Mouse (Mus musculus) stomach, postnatal 0 days (tissue): Measurements from ENCODE around the gene Saxo2. TPM values are rescaled to one million over a fixed set of nuclear protein-coding genes. Genes with fewer than 3 reads are reported as not detected.

Experiments
- ATAC-seq: fragments of 200-750 bp; cut with Nextera tagmentation; 2 replicates; pipeline ENCODE4 v1.8.0; 2017; ENCODE audit not compliant: low FRiP score, low TSS enrichment
- DNase-seq: peaks from one replicate; pipeline ENCODE4 v3.0.0-alpha.2; 2016; ENCODE audit warnings: low spot score
- H3K27ac ChIP-seq: fragments of 300-500 bp; sonication (generic); replicated peaks from 2 replicates; pipeline ENCODE4 v1.5.1; 2014; ENCODE audit warnings: mild to moderate bottlenecking, control low read depth
- H3K27me3 ChIP-seq: fragments of 300-500 bp; sonication (generic); 2 replicates; pipeline ENCODE4 v1.6.1; 2014; ENCODE audit warnings: low read length; ENCODE audit not compliant: control insufficient read depth, insufficient read depth
- H3K36me3 ChIP-seq: fragments of 300-500 bp; sonication (generic); 2 replicates; pipeline ENCODE4 v1.6.1; 2014; ENCODE audit warnings: low read length, mixed read lengths; ENCODE audit not compliant: control insufficient read depth, insufficient read depth
- H3K4me1 ChIP-seq: fragments of 300-500 bp; sonication (generic); replicated peaks from 2 replicates; pipeline ENCODE4 v1.6.1; 2014; ENCODE audit warnings: antibody characterized with exemption; ENCODE audit not compliant: control insufficient read depth, insufficient read depth
- H3K4me2 ChIP-seq: fragments of 300-500 bp; sonication (generic); replicated peaks from 2 replicates; pipeline ENCODE4 v1.6.1; 2014; ENCODE audit warnings: low read depth, mild to moderate bottlenecking, control low read depth, moderate library complexity
- H3K4me3 ChIP-seq: fragments of 300-500 bp; sonication (generic); 2 replicates; pipeline ENCODE4 v1.5.1; 2014; ENCODE audit warnings: low read depth, low read length, control low read depth
- H3K9ac ChIP-seq: fragments of 300-500 bp; sonication (generic); 2 replicates; pipeline ENCODE4 v1.6.1; 2014; ENCODE audit warnings: mild to moderate bottlenecking, low read length, control low read depth, mixed read lengths
- H3K9me3 ChIP-seq: fragments of 300-500 bp; sonication (generic); 2 replicates; pipeline ENCODE4 v1.6.1; 2016; ENCODE audit warnings: low read length; ENCODE audit not compliant: control insufficient read depth
- CTCF ChIP-seq: IDR thresholded peaks from 2 replicates; pipeline ENCODE4 v1.5.1; 2016; ENCODE audit warnings: antibody characterized with exemption, low read depth, mild to moderate bottlenecking, moderate library complexity
- EP300 ChIP-seq: optimal IDR thresholded peaks from 2 replicates; pipeline ENCODE3; 2016; ENCODE audit warnings: antibody characterized with exemption
- WGBS: fragments of 180-500 bp; shearing (Covaris S2); extraction: QIAGEN DNeasy Blood & Tissue Kit; methylation state at CpG from one replicate; pipeline ENCODE4 v1.1.7; 2014; 5-methylcytosine and 5-hydroxymethylcytosine counted together
- polyA plus RNA-seq: library from polyadenylated mRNA; unstranded; fragments of >200 nt; fragmentation: Nextera tagmentation; extraction: Ambion mirVana; gene quantifications from 2 replicates; pipeline ENCODE4 v1.2.1, GENCODE M21; 2015

Gene Saxo2
- polyA plus RNA-seq, 1 experiment from 2014 or later = 3.1 TPM

GRCm38 (mm10) chr7:82676001-82676400 lies 27.7 kb upstream of the Saxo2 start:
- DNase-seq (no peak), ATAC-seq (no peak)
- WGBS = 77% methylated on average over 5 of the region's 5 CpGs
- no peak overlapping the region for H3K9ac ChIP-seq
- no peaks in the 10 kb centered on the region for H3K27me3 ChIP-seq
- H3K4me2 ChIP-seq = no peak overlapping the region
- no peak overlapping the region for H3K4me3 ChIP-seq
- H3K36me3 ChIP-seq = peaks cover 10% of the 10 kb centered on the region
- no peaks in the 10 kb centered on the region for H3K4me1 ChIP-seq
- H3K27ac ChIP-seq = no peak overlapping the region
- TF ChIP-seq EP300 (no peak), CTCF (no peak)
- no peaks in the 10 kb centered on the region for H3K9me3 ChIP-seq

GRCm38 (mm10) chr7:82664604-82665003 lies 16.3 kb upstream of the Saxo2 start:
- H3K27ac ChIP-seq = no peak overlapping the region
- peaks cover 10% of the 10 kb centered on the region; the same call in 1 of the 2 replicates for H3K36me3 ChIP-seq
- H3K4me2 ChIP-seq = no peak overlapping the region
- ATAC-seq (peak; percentile 88), DNase-seq (no peak)
- no peaks in the 10 kb centered on the region for H3K9me3 ChIP-seq
- no peak overlapping the region for H3K9ac ChIP-seq
- no peaks in the 10 kb centered on the region for H3K4me1 ChIP-seq
- TF ChIP-seq CTCF (no peak), EP300 (no peak)
- 58% methylated on average over 3 of the region's 3 CpGs for WGBS
- no peaks in the 10 kb centered on the region for H3K27me3 ChIP-seq
- H3K4me3 ChIP-seq = no peak overlapping the region

GRCm38 (mm10) chr7:82649081-82649445 lies 735 bp upstream of the Saxo2 start:
- ATAC-seq (peak; percentile 91), DNase-seq (peak; percentile 64)
- peak overlapping the region; percentile 76 for H3K4me2 ChIP-seq
- peak overlapping the region; percentile 84 for H3K27ac ChIP-seq
- H3K4me1 ChIP-seq = no peaks in the 10 kb centered on the region
- 9% methylated on average over 6 of the region's 6 CpGs for WGBS
- H3K4me3 ChIP-seq = peak overlapping the region; percentile 77
- no peaks in the 10 kb centered on the region; the same call in 1 of the 2 replicates for H3K36me3 ChIP-seq
- no peaks in the 10 kb centered on the region for H3K9me3 ChIP-seq
- H3K27me3 ChIP-seq = no peaks in the 10 kb centered on the region
- no peak for TF ChIP-seq CTCF
- TF ChIP-seq EP300 = no peak
- H3K9ac ChIP-seq = peak overlapping the region; percentile 85

- ATAC-seq = no peak
- no peaks in the 10 kb centered on the region; the same call in 1 of the 2 replicates for H3K36me3 ChIP-seq
- peak overlapping the region; percentile 76 for H3K4me2 ChIP-seq
- H3K4me1 ChIP-seq = no peaks in the 10 kb centered on the region
- H3K27me3 ChIP-seq = no peaks in the 10 kb centered on the region
- no peak for DNase-seq
- TF ChIP-seq EP300 = no peak
- TF ChIP-seq CTCF = no peak
- no peak overlapping the region for H3K27ac ChIP-seq
- peak overlapping the region; percentile 85 for H3K9ac ChIP-seq
- H3K4me3 ChIP-seq = peak overlapping the region; percentile 77
- 17% methylated on average over 4 of the region's 4 CpGs for WGBS
- no peaks in the 10 kb centered on the region for H3K9me3 ChIP-seq
Observed at GRCm38 (mm10) chr7:82647909-82648308, 419 bp downstream of the Saxo2 start.

- Histone ChIP-seq H3K9me3 (no peaks in the 10 kb centered on the region), H3K4me3 (no peak overlapping the region), H3K9ac (no peak overlapping the region), H3K4me2 (no peak overlapping the region), H3K27ac (no peak overlapping the region), H3K27me3 (no peaks in the 10 kb centered on the region), H3K36me3 (no peaks in the 10 kb centered on the region; the same call in 1 of the 2 replicates), H3K4me1 (no peaks in the 10 kb centered on the region)
- ATAC-seq (no peak), DNase-seq (no peak)
- TF ChIP-seq EP300 (no peak), CTCF (no peak)
- 78% methylated on average over 3 of the region's 3 CpGs for WGBS
Observed at GRCm38 (mm10) chr7:82647183-82647582, 1.1 kb downstream of the Saxo2 start.

- Histone ChIP-seq H3K4me2 (no peak overlapping the region), H3K4me1 (no peaks in the 10 kb centered on the region), H3K27ac (no peak overlapping the region), H3K36me3 (no peaks in the 10 kb centered on the region), H3K4me3 (no peak overlapping the region), H3K9me3 (no peaks in the 10 kb centered on the region), H3K9ac (no peak overlapping the region), H3K27me3 (no peaks in the 10 kb centered on the region)
- DNase-seq (peak; percentile 42), ATAC-seq (no peak)
- 17% methylated on average over 7 of the region's 7 CpGs for WGBS
- TF ChIP-seq EP300 (no peak), CTCF (no peak)
Observed at GRCm38 (mm10) chr7:82625342-82625741, 23.0 kb downstream of the Saxo2 start.
